Mouse (Mus musculus): ENCODE data around the gene Ccl4.

The Ccl4 gene

GRCm38 (mm10) chr11:83675665-83676064 lies 13.3 kb downstream of the Ccl4 start:
- DNase-seq: no peak

- no peak for DNase-seq
These were observed 27.5 kb downstream of the Ccl4 start for GRCm38 (mm10) chr11:83689918-83690317.

DNA sequence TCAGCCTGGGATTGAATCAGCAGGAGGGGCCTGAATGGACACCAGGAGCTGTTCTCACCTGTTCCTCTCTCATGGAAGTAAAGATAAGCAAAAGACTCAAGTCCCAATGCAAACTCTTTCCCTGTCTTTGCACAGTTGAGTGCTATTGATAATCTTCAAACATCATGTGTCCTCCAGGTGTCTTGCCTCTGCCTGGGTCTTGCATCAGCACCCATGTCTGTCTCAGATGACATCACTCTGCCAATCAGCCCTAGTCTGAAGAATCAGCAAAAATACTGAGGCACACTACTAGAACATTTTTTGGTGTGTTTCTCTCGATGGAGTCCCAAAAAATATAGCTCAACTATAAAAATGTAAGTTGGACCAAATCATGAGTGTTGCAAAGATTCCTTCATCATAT lies 29.6 kb downstream of the Ccl4 start:
- no peak for DNase-seq

DNA sequence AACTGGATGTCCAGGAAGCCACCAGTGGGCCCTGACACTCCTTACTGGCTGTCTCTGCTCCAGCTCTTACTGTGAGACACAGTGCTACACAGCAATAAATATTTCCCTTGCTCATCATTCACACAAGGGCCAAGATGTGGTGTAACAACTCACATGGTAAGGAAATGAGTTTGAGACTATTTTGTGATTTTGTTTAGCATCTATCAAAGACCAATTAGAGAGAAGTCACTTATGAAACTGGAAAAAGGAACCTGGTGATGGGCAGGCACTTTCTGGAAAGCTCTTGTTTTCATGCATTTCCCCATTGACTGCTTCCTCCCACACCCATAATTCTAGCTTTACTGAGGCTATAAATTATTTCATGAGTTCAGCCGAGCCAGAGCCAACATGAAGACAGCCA lies 41.3 kb downstream of the Ccl4 start, which contains the start of gene Wfdc17:
Gene Wfdc17, plus strand, starts transcription at position 287 of the 400 bp plus-strand sequence.
- DNase-seq: no peak

DNA sequence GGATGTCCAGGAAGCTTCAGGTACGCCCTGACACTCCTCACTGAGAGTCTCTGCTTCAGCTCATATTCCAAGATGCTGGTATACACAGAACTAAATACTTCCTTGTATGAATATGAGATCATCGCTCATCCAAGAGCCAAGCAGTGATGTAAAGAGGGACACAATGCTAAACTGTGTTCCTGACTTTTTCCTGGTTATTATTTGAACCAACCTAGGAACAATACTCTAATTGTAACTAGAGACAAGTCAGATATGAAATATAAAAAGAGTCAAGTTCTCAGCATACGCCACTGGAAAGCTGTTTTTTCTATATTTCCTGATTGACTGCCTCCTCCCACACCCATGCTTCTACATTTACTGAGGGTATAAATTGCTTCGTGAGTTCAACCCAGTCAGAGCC lies 46.3 kb downstream of the Ccl4 start, which contains the start of gene Wfdc18:
Gene Wfdc18, plus strand, starts transcription at position 301 of the 400 bp plus-strand sequence.
- no peak for DNase-seq

DNA sequence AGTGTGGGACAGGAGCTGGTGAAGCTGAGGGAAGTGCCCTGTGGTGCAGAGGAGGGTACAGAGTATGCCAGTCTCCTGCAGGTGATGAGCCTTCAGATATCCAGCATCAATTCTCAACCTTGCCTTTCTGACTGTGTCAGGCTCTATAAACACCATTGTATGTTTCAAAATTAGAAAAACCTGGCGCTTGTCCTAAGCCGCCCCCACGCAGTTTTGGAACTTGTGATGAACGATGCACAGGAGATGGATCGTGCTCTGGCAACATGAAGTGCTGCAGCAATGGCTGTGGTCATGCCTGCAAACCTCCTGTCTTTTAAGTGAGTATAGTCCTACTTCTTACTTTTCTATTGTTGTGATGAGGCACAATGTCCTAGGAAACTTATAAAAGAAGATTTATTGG lies 47.3 kb downstream of the Ccl4 start:
- DNase-seq: no peak

DNA sequence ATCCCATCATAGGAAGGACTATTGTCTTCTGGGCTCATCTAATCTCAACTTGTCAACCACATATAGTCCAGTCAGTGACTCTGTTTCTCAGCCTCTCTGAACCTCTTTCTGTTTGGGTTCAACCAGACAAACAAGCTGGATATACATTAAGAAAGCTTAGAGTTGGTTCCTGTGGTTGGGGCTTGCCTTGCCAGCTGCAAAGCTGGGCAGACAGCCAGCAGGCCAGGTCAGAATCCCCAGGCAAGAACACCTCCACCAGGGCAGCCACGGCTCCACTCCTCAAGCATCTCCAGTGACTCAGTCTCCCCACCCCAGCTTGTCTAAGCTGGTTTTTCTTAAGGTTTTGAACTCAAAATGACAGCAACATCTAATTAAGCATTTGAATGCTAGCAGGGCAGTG lies 50.3 kb downstream of the Ccl4 start:
- DNase-seq: no peak

DNA sequence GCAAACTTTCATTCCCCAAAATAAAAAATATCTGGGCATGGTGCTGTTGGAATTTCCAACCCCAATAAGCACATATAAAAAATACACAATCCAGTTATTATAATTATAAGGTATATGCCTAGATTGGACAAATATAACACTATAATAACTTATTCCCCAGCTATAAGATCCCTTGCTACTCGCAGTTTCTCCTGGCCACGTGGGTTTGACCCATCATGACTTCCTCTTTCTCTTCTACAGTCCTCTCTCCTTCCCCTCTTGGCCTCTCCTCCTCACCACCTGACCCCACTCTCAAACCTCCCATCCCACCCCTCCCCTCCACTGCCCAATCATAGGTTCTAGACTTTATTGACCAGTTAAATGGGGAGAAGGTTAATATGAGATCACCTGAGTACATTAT lies 51.5 kb downstream of the Ccl4 start:
- no peak for DNase-seq

Data from thymus, postnatal 36 days (tissue).